9 mouse cellular contexts compared by ENCODE assay signal in the genomic region with DNA sequence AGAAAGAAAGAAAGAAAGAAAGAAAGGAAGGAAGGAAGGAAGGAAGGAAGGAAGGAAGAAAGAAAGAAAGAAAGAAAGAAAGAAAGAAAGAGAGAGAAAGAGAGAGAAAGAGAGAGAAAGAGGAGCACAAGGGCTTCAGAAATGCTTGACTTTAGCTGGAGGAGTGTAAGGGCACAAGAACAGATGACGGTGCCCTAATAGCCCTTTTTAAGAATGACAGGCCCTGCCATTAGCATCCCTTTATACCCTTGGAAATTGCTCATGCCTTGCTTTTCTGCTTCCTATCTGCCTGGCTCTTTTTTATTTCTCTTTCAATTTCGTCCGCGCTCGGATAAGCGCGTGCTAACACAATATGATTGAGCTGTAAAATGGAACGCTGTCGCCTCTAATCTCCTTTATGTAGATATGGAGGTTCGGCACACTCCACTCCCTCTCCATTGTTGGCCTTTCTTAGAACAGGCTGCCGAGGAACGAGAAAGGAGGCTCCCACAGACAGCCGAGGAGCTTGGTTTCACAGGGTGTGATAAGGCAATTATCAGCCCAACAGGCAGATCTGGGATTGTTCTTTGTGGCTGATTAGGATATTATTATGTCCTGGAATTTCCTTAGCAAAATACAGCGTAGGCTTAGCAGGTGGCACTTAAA.
DNase-seq lines count a peak whose midpoint lies in the region; ATAC-seq and TF ChIP-seq lines count a peak whose summit lies in the region.
"Had no signal": no experiment of that assay in that cellular context is flagged by ENCODE, and none has a peak within 500 bp of the region (broad histone marks: within the 10 kb centered on the region; RNA-seq: fewer than 3 reads in every experiment).

No protein-coding gene starts in this region.

- H3K9ac ChIP-seq in lung, postnatal 0 days (replicated peaks; ENCODE audit: low read depth) = no peak overlapping the region
- no peak overlapping the region for H3K9ac ChIP-seq in forebrain, embryonic 12.5 days
- H3K9ac ChIP-seq in liver, embryonic 11.5 days (ENCODE audit: low read depth, low read length) = no peak overlapping the region
- H3K9ac ChIP-seq: embryonic facial prominence, embryonic 15.5 days had no signal

- no peak for TF ChIP-seq EP300 in lung, postnatal 0 days (IDR thresholded peaks at IDR 0.05)

- no peaks in the 10 kb centered on the region for H3K9me3 ChIP-seq in lung, postnatal 0 days (ENCODE audit: low read length)
- H3K9me3 ChIP-seq in forebrain, embryonic 12.5 days = no peaks in the 10 kb centered on the region
- no peaks in the 10 kb centered on the region for H3K9me3 ChIP-seq in liver, embryonic 11.5 days (ENCODE audit: control insufficient read depth, low read length)
- H3K9me3 ChIP-seq: embryonic facial prominence, embryonic 15.5 days had no signal

- no peaks in the 10 kb centered on the region for H3K36me3 ChIP-seq in lung, postnatal 0 days (ENCODE audit: insufficient read depth, low read length)
- H3K36me3 ChIP-seq in forebrain, embryonic 12.5 days (replicated peaks) = no peaks in the 10 kb centered on the region
- no peaks in the 10 kb centered on the region for H3K36me3 ChIP-seq in liver, embryonic 11.5 days (ENCODE audit: control insufficient read depth, insufficient read depth, low read length)
- H3K36me3 ChIP-seq: embryonic facial prominence, embryonic 15.5 days had no signal

- TF ChIP-seq CTCF in lung, postnatal 0 days (IDR thresholded peaks at IDR 0.05) = no peak

- no peaks in the 10 kb centered on the region for H3K4me1 ChIP-seq in lung, postnatal 0 days (ENCODE audit: insufficient read depth, low read depth, low read length)
- peaks cover 15% of the 10 kb centered on the region for H3K4me1 ChIP-seq in forebrain, embryonic 12.5 days
- H3K4me1 ChIP-seq in liver, embryonic 11.5 days (replicated peaks; ENCODE audit: control insufficient read depth, insufficient read depth, low read length) = no peaks in the 10 kb centered on the region
- H3K4me1 ChIP-seq: embryonic facial prominence, embryonic 15.5 days had no signal

- H3K27me3 ChIP-seq in lung, postnatal 0 days (replicated peaks; ENCODE audit: insufficient read depth, low read length) = no peaks in the 10 kb centered on the region
- H3K27me3 ChIP-seq in forebrain, embryonic 12.5 days = peaks cover 11% of the 10 kb centered on the region
- no peaks in the 10 kb centered on the region for H3K27me3 ChIP-seq in liver, embryonic 11.5 days (replicated peaks; ENCODE audit: control insufficient read depth, insufficient read depth, low read length)
- H3K27me3 ChIP-seq: embryonic facial prominence, embryonic 15.5 days had no signal

- no peak overlapping the region for H3K4me3 ChIP-seq in lung, postnatal 0 days (ENCODE audit: low read depth, low read length)
- peak overlapping the region; percentile 22 for H3K4me3 ChIP-seq in forebrain, embryonic 12.5 days (replicated peaks)
- no peak overlapping the region for H3K4me3 ChIP-seq in liver, embryonic 11.5 days (ENCODE audit: low read depth, low read length)
- H3K4me3 ChIP-seq: embryonic facial prominence, embryonic 15.5 days had no signal

- no peak for ATAC-seq in lung, postnatal 0 days
- ATAC-seq in forebrain, embryonic 12.5 days (ENCODE audit: low FRiP score) = peak; percentile 74
- ATAC-seq in liver, embryonic 11.5 days (replicated peaks; ENCODE audit: low FRiP score) = peak; percentile 76

- 61% methylated on average over 14 of the region's 14 CpGs for WGBS in lung, postnatal 0 days
- 6% methylated on average over 14 of the region's 14 CpGs for WGBS in forebrain, embryonic 12.5 days
- 48% methylated on average over 14 of the region's 14 CpGs for WGBS in liver, embryonic 11.5 days

- 0 out of 2 replicates have a peak overlapping the region, but pooled peaks have one; percentile 9 for H3K4me2 ChIP-seq in lung, postnatal 0 days (replicated peaks; ENCODE audit: low read depth, low read length)
- peak overlapping the region; percentile 46 for H3K4me2 ChIP-seq in forebrain, embryonic 12.5 days
- peak overlapping the region; percentile 38 for H3K4me2 ChIP-seq in liver, embryonic 11.5 days
- H3K4me2 ChIP-seq: embryonic facial prominence, embryonic 15.5 days had no signal

- DNase-seq in lung, postnatal 0 days (ENCODE audit: low spot score) = no peak
- no peak for DNase-seq in lung, adult 18-20 months
- DNase-seq in liver, embryonic 11.5 days (ENCODE audit: low spot score) = no peak
- peak; percentile 65 for DNase-seq in retina, postnatal 1 day
- no peak for DNase-seq in thymus, postnatal 36 days
- no peak for DNase-seq in urinary bladder, adult 18-20 months (ENCODE audit: low spot score in 2 of 2)
- DNase-seq in spleen, adult 18-20 months = no peak

- no peak overlapping the region for H3K27ac ChIP-seq in lung, postnatal 0 days (ENCODE audit: low read length)
- peak overlapping the region; percentile 63; the same call in 1 of the 2 replicates for H3K27ac ChIP-seq in forebrain, embryonic 12.5 days
- H3K27ac ChIP-seq in liver, embryonic 11.5 days (ENCODE audit: low read depth, low read length) = no peak overlapping the region
- H3K27ac ChIP-seq: embryonic facial prominence, embryonic 15.5 days had no signal
